ENCODE assay signal across 21 mouse cellular contexts in the genomic region with DNA sequence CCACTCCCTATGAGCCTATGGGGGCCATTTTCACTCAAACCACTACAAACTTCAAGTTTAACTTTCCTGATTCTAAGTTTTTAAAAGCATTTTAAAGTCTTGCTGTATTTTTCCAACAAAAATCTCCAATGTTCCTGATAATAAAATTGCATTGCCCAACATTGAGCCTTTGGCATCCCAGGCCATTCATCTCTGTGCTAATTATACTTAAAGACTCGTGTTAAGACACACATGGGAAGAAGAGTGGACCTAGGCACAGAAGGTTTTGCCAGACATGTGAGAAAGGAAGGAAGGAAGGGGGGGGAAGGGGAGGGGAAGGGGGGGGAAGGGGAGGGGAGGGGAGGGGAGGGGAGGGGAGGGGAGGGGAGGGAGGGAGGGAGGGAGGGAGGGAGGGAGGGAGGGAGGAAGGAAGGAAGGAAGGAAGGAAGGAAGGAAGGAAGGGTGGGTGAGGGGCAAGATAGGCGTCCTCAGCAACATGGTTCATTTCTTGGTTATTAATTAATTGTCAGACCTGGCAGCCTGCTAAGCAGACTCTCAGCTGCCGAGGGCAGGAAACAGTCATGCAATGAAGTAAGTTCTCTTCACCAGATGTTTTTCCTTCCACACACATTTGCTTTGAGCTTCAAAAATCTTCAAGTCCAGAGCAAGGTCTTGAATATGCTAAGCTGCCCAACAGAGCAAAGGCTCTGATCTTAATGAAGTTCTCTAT.
A peak's percentile ranks its signal among the peaks of the same experiment; 100 is the strongest.
DNase-seq lines count a peak whose midpoint lies in the region; ATAC-seq and TF ChIP-seq lines count a peak whose summit lies in the region.
"Had no signal": no experiment of that assay in that cellular context is flagged by ENCODE, and none has a peak within 500 bp of the region (broad histone marks: within the 10 kb centered on the region; RNA-seq: fewer than 3 reads in every experiment).

No protein-coding gene starts in this region.

- TF ChIP-seq EP300 in heart, adult 2 months (IDR thresholded peaks at IDR 0.05; ENCODE audit: insufficient read depth, low read depth, low read length) = no peak

- 35% methylated on average over 3 of the region's 3 CpGs for WGBS in limb, embryonic 13.5 days
- WGBS in limb, embryonic 10.5 days = 60% methylated on average over 3 of the region's 3 CpGs
- WGBS in kidney, embryonic 14.5 days = 16% methylated on average over 3 of the region's 3 CpGs
- 42% methylated on average over 3 of the region's 3 CpGs for WGBS in heart, adult 2 months

- no peaks in the 10 kb centered on the region for H3K9me3 ChIP-seq in limb, embryonic 13.5 days
- no peaks in the 10 kb centered on the region for H3K9me3 ChIP-seq in limb, embryonic 10.5 days (replicated peaks)
- H3K9me3 ChIP-seq in kidney, embryonic 14.5 days (ENCODE audit: control insufficient read depth, low read length) = no peaks in the 10 kb centered on the region
- H3K9me3 ChIP-seq: embryonic facial prominence, embryonic 15.5 days; forebrain, embryonic 10.5 days; G1E; heart, embryonic 12.5 days; hindbrain, embryonic 12.5 days; liver, embryonic 13.5 days had no signal

- no peaks in the 10 kb centered on the region for H3K36me3 ChIP-seq in limb, embryonic 13.5 days
- no peaks in the 10 kb centered on the region for H3K36me3 ChIP-seq in limb, embryonic 10.5 days
- no peaks in the 10 kb centered on the region for H3K36me3 ChIP-seq in kidney, embryonic 14.5 days (ENCODE audit: control insufficient read depth, insufficient read depth, low read length)
- H3K36me3 ChIP-seq in heart, adult 2 months (ENCODE audit: control insufficient read depth, insufficient read depth, low read length) = no peaks in the 10 kb centered on the region
- H3K36me3 ChIP-seq: embryonic facial prominence, embryonic 15.5 days; forebrain, embryonic 10.5 days; heart, embryonic 12.5 days; hindbrain, embryonic 12.5 days; liver, embryonic 13.5 days had no signal

- H3K4me2 ChIP-seq in limb, embryonic 13.5 days (replicated peaks) = no peak overlapping the region
- no peak overlapping the region for H3K4me2 ChIP-seq in kidney, embryonic 14.5 days (replicated peaks; ENCODE audit: low read depth, low read length)
- H3K4me2 ChIP-seq: embryonic facial prominence, embryonic 15.5 days; heart, embryonic 12.5 days; hindbrain, embryonic 12.5 days; liver, embryonic 13.5 days; midbrain, embryonic 11.5 days had no signal

- ATAC-seq in limb, embryonic 13.5 days (ENCODE audit: low FRiP score, low read depth) = no peak
- peak; percentile 67; the same call in 1 of the 2 replicates for ATAC-seq in kidney, embryonic 14.5 days (ENCODE audit: low FRiP score, low TSS enrichment)
- ATAC-seq in erythroid progenitor cell, adult 5-6 weeks (replicated peaks; ENCODE audit: low FRiP score, poor library complexity, severe bottlenecking) = no peak

- DNase-seq in limb, embryonic 10.5 days (ENCODE audit: low spot score) = no peak
- DNase-seq in kidney, postnatal 36 days = peak; percentile 52 to 55
- DNase-seq in lung, postnatal 10 days = peak; percentile 67
- DNase-seq in left cerebral cortex, postnatal 4 days = no peak
- DNase-seq in heart, adult 2 months = no peak
- DNase-seq: adrenal gland, postnatal 25 days; cerebellum, adult 11 months; cerebellum, postnatal 25 days; liver, embryonic 13.5 days; right cerebral cortex, postnatal 14 days; thymus, adult 2 months had no signal

- TF ChIP-seq POLR2A in heart, adult 2 months (IDR thresholded peaks at IDR 0.05; ENCODE audit: insufficient read depth, low read depth, low read length) = no peak

- H3K27ac ChIP-seq in limb, embryonic 13.5 days = peak overlapping the region; percentile 6; the same call in 1 of the 2 replicates
- H3K27ac ChIP-seq in limb, embryonic 10.5 days = no peak overlapping the region
- no peak overlapping the region for H3K27ac ChIP-seq in kidney, embryonic 14.5 days (ENCODE audit: low read depth, low read length)
- H3K27ac ChIP-seq in heart, adult 2 months = no peak overlapping the region
- H3K27ac ChIP-seq: embryonic facial prominence, embryonic 15.5 days; forebrain, embryonic 10.5 days; hindbrain, embryonic 12.5 days; liver, embryonic 13.5 days had no signal

- no peak overlapping the region for H3K9ac ChIP-seq in limb, embryonic 13.5 days
- no peak overlapping the region for H3K9ac ChIP-seq in kidney, embryonic 14.5 days (ENCODE audit: low read depth, low read length)
- no peak overlapping the region for H3K9ac ChIP-seq in heart, adult 2 months (ENCODE audit: low read depth, low read length)
- H3K9ac ChIP-seq: embryonic facial prominence, embryonic 15.5 days; heart, embryonic 12.5 days; hindbrain, embryonic 12.5 days; liver, embryonic 13.5 days had no signal

- H3K4me1 ChIP-seq in limb, embryonic 13.5 days = 0 out of 2 replicates have a peak, but pooled peaks cover 4% of the 10 kb centered on the region
- no peaks in the 10 kb centered on the region for H3K4me1 ChIP-seq in limb, embryonic 10.5 days
- no peaks in the 10 kb centered on the region for H3K4me1 ChIP-seq in kidney, embryonic 14.5 days (ENCODE audit: control insufficient read depth, insufficient read depth, low read length)
- H3K4me1 ChIP-seq in heart, adult 2 months (ENCODE audit: control insufficient read depth, insufficient read depth, low read length) = no peaks in the 10 kb centered on the region
- H3K4me1 ChIP-seq: embryonic facial prominence, embryonic 15.5 days; forebrain, embryonic 10.5 days; heart, embryonic 12.5 days; hindbrain, embryonic 12.5 days; liver, embryonic 13.5 days had no signal

- intact Hi-C loops in left cerebral cortex, postnatal 4 days (cut with DNase I) = no loop called here
- intact Hi-C loops in heart, adult 2 months (cut with DNase I) = no loop called here

- TF ChIP-seq CTCF in heart, adult 2 months (IDR thresholded peaks at IDR 0.05) = no peak

- no peak overlapping the region for H3K4me3 ChIP-seq in limb, embryonic 13.5 days
- H3K4me3 ChIP-seq in limb, embryonic 10.5 days = no peak overlapping the region
- H3K4me3 ChIP-seq in kidney, embryonic 14.5 days (ENCODE audit: low read length) = no peak overlapping the region
- no peak overlapping the region for H3K4me3 ChIP-seq in heart, adult 2 months
- H3K4me3 ChIP-seq: embryonic facial prominence, embryonic 15.5 days; forebrain, embryonic 10.5 days; heart, embryonic 12.5 days; hindbrain, embryonic 12.5 days; liver, embryonic 13.5 days; myocyte had no signal

- H3K27me3 ChIP-seq in limb, embryonic 13.5 days = no peaks in the 10 kb centered on the region
- no peaks in the 10 kb centered on the region for H3K27me3 ChIP-seq in limb, embryonic 10.5 days (ENCODE audit: low read depth, poor library complexity, severe bottlenecking)
- H3K27me3 ChIP-seq in kidney, embryonic 14.5 days (ENCODE audit: control insufficient read depth, insufficient read depth, low read length) = no peaks in the 10 kb centered on the region
- no peaks in the 10 kb centered on the region for H3K27me3 ChIP-seq in heart, adult 2 months (ENCODE audit: control insufficient read depth, insufficient read depth, low read length)
- H3K27me3 ChIP-seq: embryonic facial prominence, embryonic 15.5 days; heart, embryonic 12.5 days; hindbrain, embryonic 12.5 days; liver, embryonic 13.5 days had no signal

- H3K79me2 ChIP-seq in heart, adult 2 months (replicated peaks; ENCODE audit: control insufficient read depth, insufficient read depth, low read length) = no peaks in the 10 kb centered on the region

Comparison
In these comparisons a context has a peak if more than half of its experiments do, and no peak if none do; other contexts are left out.
1. DNase-seq: peak in kidney, postnatal 36 days (2 of 2) and lung, postnatal 10 days (single experiment); none in limb, embryonic 10.5 days (single experiment), left cerebral cortex, postnatal 4 days (single experiment) and heart, adult 2 months (0 of 2).